Mouse (Mus musculus) midbrain, postnatal 0 days (tissue): ENCODE measurements around the gene Banp. TPM values are rescaled to one million over a fixed set of nuclear protein-coding genes. Genes with fewer than 3 reads are reported as not detected.
A peak's percentile ranks its signal among the peaks of the same experiment; 100 is the strongest.

Experiments
- ATAC-seq: fragments of 200-750 bp; cut with Nextera tagmentation; 2 replicates; pipeline ENCODE4 v1.8.0; 2017; ENCODE audit warnings: moderate number of reproducible peaks, mild to moderate bottlenecking, moderate TSS enrichment, moderate library complexity; ENCODE audit not compliant: low FRiP score
- DNase-seq: peaks from one replicate; pipeline ENCODE4 v3.0.0-alpha.2; 2015; ENCODE audit warnings: low spot score
- H3K27ac ChIP-seq: fragments of 300-500 bp; sonication (generic); 2 replicates; pipeline ENCODE4 v1.5.1; 2014; ENCODE audit warnings: low read depth, mild to moderate bottlenecking, low read length, mixed read lengths
- H3K27me3 ChIP-seq: fragments of 300-500 bp; sonication (generic); 2 replicates; pipeline ENCODE4 v1.6.1; 2014; ENCODE audit warnings: low read length, control low read depth, mixed read lengths; ENCODE audit not compliant: insufficient read depth
- H3K36me3 ChIP-seq: fragments of 300-500 bp; sonication (generic); 2 replicates; pipeline ENCODE4 v1.6.1; 2014; ENCODE audit warnings: low read length, control low read depth, mixed read lengths; ENCODE audit not compliant: insufficient read depth
- H3K4me1 ChIP-seq: fragments of 300-500 bp; sonication (generic); 2 replicates; pipeline ENCODE4 v1.6.1; 2014; ENCODE audit warnings: mild to moderate bottlenecking, control low read depth, antibody characterized with exemption, low read length, mixed read lengths; ENCODE audit not compliant: insufficient read depth
- H3K4me2 ChIP-seq: fragments of 300-500 bp; sonication (generic); 2 replicates; pipeline ENCODE4 v1.6.1; 2014; ENCODE audit warnings: low read depth, mild to moderate bottlenecking, low read length, mixed read lengths; ENCODE audit not compliant: poor library complexity, severe bottlenecking
- H3K4me3 ChIP-seq: fragments of 300-500 bp; sonication (generic); 2 replicates; pipeline ENCODE4 v1.5.1; 2014; ENCODE audit warnings: low read depth, mild to moderate bottlenecking, low read length, moderate library complexity
- H3K9ac ChIP-seq: fragments of 300-500 bp; sonication (generic); replicated peaks from 2 replicates; pipeline ENCODE4 v1.6.1; 2014; ENCODE audit warnings: mild to moderate bottlenecking, low read length, moderate library complexity, mixed read lengths; ENCODE audit not compliant: poor library complexity, severe bottlenecking
- H3K9me3 ChIP-seq: fragments of 300-500 bp; sonication (generic); 2 replicates; pipeline ENCODE4 v1.6.1; 2016; ENCODE audit warnings: low read length, control low read depth
- CTCF ChIP-seq: IDR thresholded peaks from 2 replicates; pipeline ENCODE4 v1.5.1; 2016; ENCODE audit warnings: antibody characterized with exemption, mild to moderate bottlenecking
- WGBS: fragments of 180-500 bp; shearing (Covaris S2); extraction: QIAGEN DNeasy Blood & Tissue Kit; methylation state at CpG from one replicate; pipeline ENCODE4 v1.1.7; 2014; 5-methylcytosine and 5-hydroxymethylcytosine counted together
- polyA plus RNA-seq: library from polyadenylated mRNA; unstranded; fragments of >200 nt; fragmentation: Nextera tagmentation; extraction: Ambion mirVana; gene quantifications from 2 replicates; pipeline ENCODE4 v1.2.1, GENCODE M21; 2015
- total RNA-seq: library from RNA; depleted of rRNA; stranded (reverse); fragments of >200 nt; gene quantifications from 2 replicates; pipeline ENCODE4 v1.2.3, GENCODE M21; 2014

Gene Banp
- total and polyA plus RNA-seq, 2 experiments from 2014 or later: 24.8 to 51.6 TPM

GRCm38 (mm10) chr8:121930047-121930446, 19.5 kb upstream of the Banp start:
- ATAC-seq: no peak
- Histone ChIP-seq H3K9ac (no peak overlapping the region), H3K36me3 (no peaks in the 10 kb centered on the region), H3K4me3 (no peak overlapping the region), H3K9me3 (no peaks in the 10 kb centered on the region), H3K27me3 (no peaks in the 10 kb centered on the region), H3K4me1 (no peaks in the 10 kb centered on the region), H3K27ac (no peak overlapping the region), H3K4me2 (no peak overlapping the region)
- TF ChIP-seq CTCF: no peak
- 73% methylated on average over 4 of the region's 4 CpGs for whole genome bisulfite sequencing
- no peak for DNase-seq

- no peak for ATAC-seq
- 83% methylated on average over 7 of the region's 7 CpGs for WGBS
- TF ChIP-seq CTCF: no peak
Measured at GRCm38 (mm10) chr8:121931571-121931970, 18.0 kb upstream of the Banp start.

GRCm38 (mm10) chr8:121932026-121932667, 17.4 kb upstream of the Banp start:
- Histone ChIP-seq H3K4me2 (no peak overlapping the region), H3K4me3 (no peak overlapping the region), H3K9ac (no peak overlapping the region), H3K9me3 (no peaks in the 10 kb centered on the region), H3K4me1 (peaks cover 4% of the 10 kb centered on the region; the same call in 1 of the 2 replicates), H3K27ac (no peak overlapping the region), H3K36me3 (no peaks in the 10 kb centered on the region), H3K27me3 (no peaks in the 10 kb centered on the region)
- WGBS: 62% methylated on average over 12 of the region's 12 CpGs
- no peak for TF ChIP-seq CTCF
- DNase-seq: no peak
- ATAC-seq: no peak

More at GRCm38 (mm10) chr8:121931571-121931970, 18.0 kb upstream of the Banp start:
- no peak for DNase-seq
- Histone ChIP-seq H3K9ac (no peak overlapping the region), H3K27ac (no peak overlapping the region), H3K4me3 (no peak overlapping the region), H3K4me1 (peaks cover 4% of the 10 kb centered on the region; the same call in 1 of the 2 replicates), H3K4me2 (no peak overlapping the region), H3K36me3 (no peaks in the 10 kb centered on the region), H3K27me3 (no peaks in the 10 kb centered on the region), H3K9me3 (no peaks in the 10 kb centered on the region)

DNA sequence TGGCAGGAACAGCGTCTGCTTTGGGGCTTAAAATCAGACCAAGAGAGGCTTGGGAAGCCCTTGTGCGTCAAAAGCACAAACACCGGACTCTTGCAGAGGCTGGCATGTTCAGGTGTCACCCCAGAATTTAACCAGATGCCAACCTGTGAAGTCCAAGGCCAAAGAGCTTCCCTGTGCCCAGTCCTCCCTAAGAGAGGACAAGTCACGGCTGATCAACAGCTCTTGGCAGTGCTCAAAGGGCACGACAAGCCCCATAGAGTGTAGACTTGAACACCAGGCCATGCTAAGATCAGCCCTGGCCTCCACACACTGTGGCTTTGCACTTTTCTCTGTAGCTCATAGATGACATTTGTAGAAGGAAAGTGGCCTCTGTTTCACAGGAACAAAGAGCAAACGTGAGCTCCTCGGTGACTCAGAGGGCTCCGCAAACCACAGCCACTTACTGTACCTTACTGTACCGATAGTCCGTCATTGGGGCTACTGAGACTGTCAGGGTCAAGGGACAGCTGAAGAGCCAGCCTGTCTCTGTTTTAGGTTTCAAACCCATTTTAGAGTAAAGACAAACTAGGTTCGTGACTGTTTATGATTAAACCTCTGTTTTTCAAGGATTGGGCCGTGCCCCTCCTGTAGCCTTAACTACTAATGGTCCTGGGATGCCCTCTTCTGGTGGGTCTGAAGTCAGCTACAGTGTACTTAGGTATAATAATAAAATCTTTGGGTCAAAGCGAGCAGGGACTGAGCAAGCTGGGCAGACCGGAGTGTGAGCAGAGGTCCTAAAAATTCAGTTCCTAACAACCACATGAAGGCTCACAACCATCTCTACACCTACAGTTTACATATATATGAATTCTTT, 16.7 kb upstream of the Banp start:
- DNase-seq: no peak
- Histone ChIP-seq H3K9me3 (no peaks in the 10 kb centered on the region), H3K4me2 (no peak overlapping the region), H3K36me3 (no peaks in the 10 kb centered on the region), H3K4me1 (peaks cover 4% of the 10 kb centered on the region; the same call in 1 of the 2 replicates), H3K9ac (no peak overlapping the region), H3K27ac (no peak overlapping the region), H3K4me3 (no peak overlapping the region), H3K27me3 (no peaks in the 10 kb centered on the region)
- peak; percentile 53 for TF ChIP-seq CTCF
- ATAC-seq: no peak
- WGBS: 81% methylated on average over 14 of the region's 14 CpGs

DNA sequence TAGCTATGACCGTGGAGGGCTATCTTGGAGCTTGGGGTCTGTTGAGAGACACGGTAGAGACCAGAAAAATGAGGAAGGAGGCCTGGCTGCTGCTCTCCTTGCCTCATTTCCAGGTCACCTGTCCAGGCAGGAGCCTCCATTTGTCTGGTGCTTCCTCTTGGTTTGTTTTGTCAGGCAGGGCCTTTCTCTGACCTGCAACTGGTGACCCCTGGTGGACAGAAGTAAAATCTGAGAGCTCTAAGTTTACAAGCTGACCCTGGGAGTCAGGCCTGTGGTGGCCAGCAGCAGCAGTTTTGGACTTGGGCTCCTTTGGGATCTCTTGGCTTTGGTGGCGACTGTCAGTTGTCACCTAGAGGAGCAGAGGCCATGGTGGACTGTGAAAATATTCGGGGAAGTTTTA, 15.0 kb upstream of the Banp start:
- no peak overlapping the region for H3K4me2 ChIP-seq
- H3K9ac ChIP-seq: no peak overlapping the region
- H3K4me1 ChIP-seq: peaks cover 4% of the 10 kb centered on the region; the same call in 1 of the 2 replicates
- H3K9me3 ChIP-seq: no peaks in the 10 kb centered on the region
- H3K36me3 ChIP-seq: no peaks in the 10 kb centered on the region
- 37% methylated on average over 4 of the region's 4 CpGs for WGBS
- H3K27ac ChIP-seq: peak overlapping the region; percentile 44
- no peaks in the 10 kb centered on the region for H3K27me3 ChIP-seq
- ATAC-seq: no peak
- peak; percentile 54 for DNase-seq
- H3K4me3 ChIP-seq: no peak overlapping the region
- TF ChIP-seq CTCF: peak; percentile 71

DNA sequence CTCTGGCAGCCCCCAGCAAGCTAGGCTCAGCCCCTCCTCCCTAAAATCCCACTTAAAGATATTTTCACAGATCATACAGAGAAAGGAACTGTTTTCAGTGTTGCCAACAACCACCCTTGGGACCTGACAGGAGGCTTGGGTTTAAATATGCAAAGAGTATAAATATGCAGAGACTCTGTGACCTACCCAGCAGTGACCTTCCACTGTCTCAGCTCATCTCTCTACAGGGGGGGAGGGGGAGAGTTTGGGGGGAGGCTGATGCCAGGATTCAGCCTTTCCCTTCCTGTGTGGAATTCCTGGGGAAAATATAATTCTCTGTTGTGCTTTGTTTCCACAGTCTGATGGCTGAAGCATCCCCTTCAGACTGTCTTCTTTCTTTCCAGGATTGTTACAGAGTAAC, 14.6 kb upstream of the Banp start:
- Histone ChIP-seq H3K4me1 (peaks cover 4% of the 10 kb centered on the region; the same call in 1 of the 2 replicates), H3K27ac (peak overlapping the region; percentile 44), H3K27me3 (no peaks in the 10 kb centered on the region), H3K36me3 (no peaks in the 10 kb centered on the region), H3K9me3 (no peaks in the 10 kb centered on the region), H3K9ac (no peak overlapping the region), H3K4me2 (no peak overlapping the region), H3K4me3 (no peak overlapping the region)
- ATAC-seq (peak; percentile 32), DNase-seq (no peak)
- no peak for TF ChIP-seq CTCF
